Mouse (Mus musculus): ENCODE results near the gene Ccdc84.
A peak's percentile ranks its signal among the peaks of the same experiment; 100 is the strongest.
"Not testable (repeated sequence)": the region's sequence is repeated elsewhere in the genome, so short reads cannot be mapped to it uniquely, and the experiment has no call there.

Gene Ccdc84

DNA sequence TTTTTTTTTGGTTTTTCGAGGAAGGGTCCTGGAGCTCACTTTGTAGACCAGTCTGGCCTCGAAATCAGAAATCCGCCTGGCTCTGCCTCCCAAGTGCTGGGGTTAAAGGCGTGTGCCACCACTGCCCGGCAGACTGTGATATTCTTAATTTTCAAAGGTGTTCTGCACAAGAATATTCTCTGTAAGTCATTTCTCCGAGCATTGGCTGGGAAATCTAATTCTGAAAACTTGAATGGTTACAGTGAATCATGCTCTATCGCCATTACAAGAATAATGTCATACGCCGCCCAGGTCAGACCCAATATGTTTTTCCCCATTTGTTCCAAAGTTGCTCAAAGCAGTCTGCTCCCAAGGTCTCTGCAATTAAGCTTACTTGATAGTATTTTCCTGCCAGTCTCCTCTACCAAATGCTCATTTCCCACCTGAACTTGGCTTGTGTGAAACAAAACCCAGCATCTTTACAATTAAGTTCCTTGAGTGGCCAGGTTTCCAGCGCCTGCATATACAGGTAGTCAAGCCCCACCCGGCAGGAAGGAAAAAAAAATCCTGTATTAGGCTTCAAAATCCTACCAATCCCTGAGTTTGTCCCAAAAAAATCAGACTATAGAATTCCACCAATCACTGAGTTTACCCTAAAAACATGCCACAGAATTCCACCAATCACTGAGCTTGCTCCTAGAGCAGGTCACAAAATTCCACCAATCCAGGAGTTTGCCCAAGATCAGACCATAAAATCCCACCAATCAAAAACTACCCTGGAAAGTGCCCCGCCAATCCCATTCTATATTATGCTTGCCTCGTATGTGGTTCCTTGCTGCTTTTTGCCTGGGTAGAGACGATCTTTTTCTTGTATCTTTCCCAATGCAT lies at the start of gene Ccdc84:
Ccdc84 (minus strand) TSS at position 51 of the 867 bp plus-strand sequence.
- DNase-seq (ENCODE audit: low read depth, low spot score), result no peak

DNA sequence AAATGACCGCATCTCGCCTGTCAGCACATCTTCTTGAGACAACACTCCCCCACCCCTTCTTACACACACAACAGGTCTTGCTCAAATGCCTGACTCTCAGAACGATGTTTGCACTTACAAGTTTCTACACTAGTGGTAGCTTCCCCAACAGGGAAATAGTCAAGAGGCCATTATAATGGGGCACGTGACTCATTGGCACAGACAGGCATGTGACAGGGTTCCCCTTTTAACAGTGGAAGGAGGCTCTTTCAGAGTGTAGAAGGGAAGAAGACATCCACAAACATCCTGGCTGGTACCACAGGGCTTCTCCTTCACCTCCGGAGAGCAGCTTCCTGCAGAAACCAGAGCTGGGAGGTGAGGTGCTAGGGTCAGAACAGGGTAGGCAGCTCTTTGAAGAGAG lies 43.6 kb upstream of the Ccdc84 start:
- no peak for DNase-seq (ENCODE audit: low read depth, low spot score)

DNA sequence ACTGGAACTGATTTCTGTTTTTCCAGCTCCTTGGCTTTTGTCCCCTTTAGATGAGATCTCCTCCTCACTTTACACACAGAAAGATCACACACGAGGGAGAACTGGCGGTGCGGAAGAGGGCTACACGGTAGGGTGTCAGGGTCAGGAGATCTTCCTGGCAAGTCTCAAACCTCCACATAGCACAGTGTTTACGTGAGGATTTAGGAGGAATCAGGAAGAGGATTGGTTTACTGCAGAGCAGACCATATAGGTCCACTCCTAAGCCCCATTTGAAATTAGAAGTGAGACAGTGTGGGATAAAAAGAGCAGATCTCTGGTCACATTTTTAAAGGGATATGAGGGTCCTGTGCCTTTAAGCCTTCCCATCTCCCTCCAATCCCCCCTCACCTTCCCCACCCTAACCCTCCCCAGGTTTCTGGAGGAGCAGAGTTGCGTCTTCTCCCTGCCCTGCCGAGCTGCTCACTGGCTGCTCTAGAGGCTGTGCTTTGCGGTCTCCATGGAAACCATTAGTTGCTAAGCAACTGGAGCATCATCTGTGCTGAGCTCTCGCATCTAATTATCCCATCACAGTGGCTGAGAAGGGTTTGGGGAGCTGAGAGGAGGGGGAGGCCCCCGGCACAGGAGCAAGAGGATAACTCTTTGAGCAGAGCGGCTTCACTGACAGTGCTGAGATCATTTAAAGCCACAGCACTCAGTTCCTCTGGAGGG lies 38.8 kb upstream of the Ccdc84 start:
- DNase-seq (ENCODE audit: low read depth, low spot score), result peak; percentile 76

DNA sequence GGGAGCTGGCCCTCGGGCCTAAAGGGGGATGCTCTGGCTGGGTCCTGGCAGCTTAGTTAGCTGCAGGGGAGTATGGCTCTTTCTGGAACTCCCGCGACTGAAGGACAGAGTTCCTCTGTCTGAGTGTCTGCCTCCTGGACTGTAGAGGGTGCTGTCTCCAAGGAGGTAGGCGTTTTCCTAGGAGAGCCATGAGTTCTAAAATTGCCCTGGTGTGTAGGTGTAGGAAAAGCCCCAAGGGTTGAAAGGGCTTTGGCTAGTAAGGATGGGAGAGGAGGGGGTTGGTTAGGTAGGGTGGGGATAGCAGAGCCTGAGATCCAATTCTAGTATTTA lies 36.5 kb upstream of the Ccdc84 start, which contains the start of gene Upk2:
Upk2 (minus strand) TSS at position 86 of the 330 bp plus-strand sequence.
- no peak for DNase-seq (ENCODE audit: low read depth, low spot score)

DNA sequence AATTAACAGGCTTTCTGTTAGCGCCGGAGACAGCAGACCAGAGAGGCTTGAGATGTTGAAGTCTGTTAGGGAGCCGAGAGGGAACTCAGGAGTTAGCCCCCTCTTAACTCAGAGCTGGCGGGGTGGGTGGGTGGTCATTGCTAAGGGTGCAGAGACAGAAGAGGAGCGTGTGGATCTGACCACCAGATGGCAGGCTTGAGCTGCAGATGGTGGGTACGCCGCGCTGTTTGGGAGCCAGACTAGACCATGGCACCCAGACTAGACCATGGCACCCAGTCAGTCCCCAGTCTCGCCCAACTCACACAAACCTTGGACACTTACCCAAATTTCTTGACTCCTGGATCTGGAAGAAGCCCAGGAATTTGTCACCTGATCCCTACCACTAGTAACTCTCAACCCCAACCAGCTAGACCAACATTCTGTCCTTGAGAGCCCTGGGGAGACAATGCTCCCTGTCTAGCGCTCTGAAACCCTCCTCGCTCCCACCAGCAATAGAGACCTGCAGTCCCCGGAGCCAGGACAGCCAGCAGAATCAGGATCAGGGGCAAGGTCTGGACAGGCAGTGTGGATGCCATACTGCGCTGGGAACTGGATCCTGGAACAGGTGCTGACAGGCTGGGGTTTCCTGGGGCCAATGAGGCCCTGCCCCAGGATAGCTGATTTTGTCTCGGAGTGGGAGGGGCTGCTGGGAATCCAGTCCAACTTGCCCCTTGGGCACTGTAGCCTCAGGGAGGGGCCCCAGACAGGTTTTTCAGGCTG lies 35.9 kb upstream of the Ccdc84 start:
- DNase-seq (ENCODE audit: low read depth, low spot score), result peak; percentile 85

DNA sequence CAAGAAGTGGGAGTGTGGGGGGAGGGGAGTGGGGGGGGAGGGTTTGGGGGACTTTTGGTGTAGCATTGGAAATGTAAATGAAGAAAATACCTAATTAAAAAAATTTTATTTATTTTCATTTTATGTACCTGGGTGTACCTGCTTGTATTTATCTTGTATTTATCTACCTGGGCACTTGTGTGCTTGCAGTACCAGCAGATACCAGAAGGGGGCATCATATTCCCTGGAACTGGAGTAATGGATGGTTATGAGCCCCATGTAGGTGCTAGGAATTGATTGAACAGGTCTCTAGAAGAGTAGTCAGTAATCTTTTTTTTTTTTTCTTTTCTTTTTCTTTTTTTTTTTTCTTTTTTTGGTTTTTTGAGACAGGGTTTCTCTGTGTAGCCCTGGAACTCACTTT lies 32.0 kb upstream of the Ccdc84 start:
- no peak for DNase-seq (ENCODE audit: low read depth, low spot score)

DNA sequence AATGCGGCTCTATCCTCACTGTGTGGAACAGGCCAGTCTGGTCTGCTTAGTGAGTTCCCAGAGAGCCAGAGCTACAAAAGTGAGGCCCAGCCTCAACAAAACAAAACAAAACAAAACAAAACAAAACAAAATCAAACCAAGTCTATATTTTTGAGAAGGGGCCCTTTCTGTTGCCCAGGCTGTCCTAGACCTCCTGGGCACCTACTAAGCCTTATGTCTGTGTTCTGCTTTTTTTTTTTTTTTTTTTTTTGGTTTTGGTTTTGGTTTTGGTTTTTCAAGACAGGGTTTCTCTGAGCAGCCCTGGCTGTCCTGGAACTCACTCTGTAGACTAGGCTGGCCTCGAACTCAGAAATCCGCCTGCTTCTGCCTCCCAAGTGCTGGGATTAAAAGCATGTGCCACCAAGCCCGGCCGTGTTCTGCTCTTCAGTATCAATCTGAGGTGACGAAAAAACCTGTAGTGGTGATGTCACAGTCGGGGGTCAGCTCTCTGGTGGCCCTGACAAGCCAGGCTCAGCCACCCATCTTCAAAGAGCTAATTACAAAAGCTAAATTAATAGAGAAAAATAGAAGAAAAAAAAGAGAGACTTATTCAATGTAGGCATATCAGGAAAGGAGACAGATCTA lies 26.1 kb upstream of the Ccdc84 start:
- not testable (repeated sequence) for DNase-seq (ENCODE audit: low read depth, low spot score)

DNA sequence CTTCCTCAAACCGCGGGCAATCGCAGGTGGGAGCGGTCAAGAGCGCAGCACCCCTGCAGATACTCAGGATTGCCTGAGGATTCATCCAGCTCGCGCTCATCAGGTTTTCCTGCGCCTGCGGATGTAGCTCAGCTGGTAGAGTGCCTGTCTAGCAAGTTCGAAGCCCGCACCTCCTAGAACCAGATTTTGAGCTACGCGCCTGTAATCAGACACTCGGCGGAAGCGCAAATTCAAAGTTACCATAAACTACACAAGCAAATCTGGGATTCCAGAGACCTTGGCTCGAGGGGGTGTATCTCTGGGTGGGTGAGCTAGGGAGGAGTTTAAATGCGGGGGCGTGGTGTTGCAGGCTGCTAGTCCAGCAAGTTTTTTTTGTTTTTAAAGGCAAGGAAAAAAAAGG lies 22.6 kb upstream of the Ccdc84 start, which contains the start of gene Foxr1:
Foxr1 (minus strand) TSS at position 176 of the 400 bp plus-strand sequence.
- no peak for DNase-seq (ENCODE audit: low read depth, low spot score)

DNA sequence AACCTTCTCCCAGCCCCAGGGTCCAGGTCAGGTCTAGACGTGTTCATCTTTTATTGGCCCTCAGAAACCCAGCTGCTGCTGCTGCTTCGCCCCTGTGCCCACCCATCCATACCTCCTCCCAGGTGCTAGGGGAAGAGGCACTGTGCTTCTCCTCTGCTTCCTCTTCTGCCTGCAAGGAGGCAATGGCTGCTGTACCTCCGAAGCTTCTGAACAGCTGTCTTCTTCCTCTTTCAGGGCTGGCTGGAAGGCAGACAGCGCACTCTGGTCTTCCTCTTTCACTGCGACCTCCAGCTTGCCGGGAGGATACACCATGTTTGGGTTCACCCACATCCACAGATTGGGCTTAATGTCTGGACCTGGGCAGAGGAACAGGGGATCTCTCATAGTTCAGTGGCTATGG lies 17.4 kb upstream of the Ccdc84 start:
- DNase-seq (ENCODE audit: low read depth, low spot score), result no peak

DNA sequence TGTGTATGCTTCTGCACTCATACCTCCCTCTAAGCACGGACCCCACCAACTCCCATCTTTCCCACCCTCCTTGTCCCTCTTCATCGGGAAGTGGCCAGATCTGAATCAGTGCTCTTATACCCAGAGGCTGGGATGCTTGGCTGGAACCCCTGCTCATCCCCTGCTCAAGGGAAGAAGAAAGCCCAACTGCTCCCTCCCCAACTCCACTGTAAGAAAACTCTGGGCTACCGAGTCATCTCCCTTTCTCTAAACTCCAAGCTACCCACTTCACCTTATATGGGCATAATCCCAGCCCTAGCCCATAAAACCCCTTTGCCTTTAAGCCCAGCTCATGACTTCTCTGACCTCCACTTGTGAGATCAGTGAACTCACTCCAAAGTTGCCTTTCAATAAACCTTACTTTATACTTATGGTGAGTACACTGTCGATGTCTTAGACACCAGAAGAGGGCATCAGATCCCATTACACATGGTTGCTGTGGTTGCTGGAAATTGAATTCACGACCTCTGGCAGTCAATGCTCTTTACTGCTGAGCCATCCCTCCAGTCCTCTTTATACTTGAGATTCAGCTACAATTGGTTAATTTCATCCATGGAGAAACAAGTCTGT lies 14.3 kb upstream of the Ccdc84 start:
- DNase-seq (ENCODE audit: low read depth, low spot score), result no peak

DNA sequence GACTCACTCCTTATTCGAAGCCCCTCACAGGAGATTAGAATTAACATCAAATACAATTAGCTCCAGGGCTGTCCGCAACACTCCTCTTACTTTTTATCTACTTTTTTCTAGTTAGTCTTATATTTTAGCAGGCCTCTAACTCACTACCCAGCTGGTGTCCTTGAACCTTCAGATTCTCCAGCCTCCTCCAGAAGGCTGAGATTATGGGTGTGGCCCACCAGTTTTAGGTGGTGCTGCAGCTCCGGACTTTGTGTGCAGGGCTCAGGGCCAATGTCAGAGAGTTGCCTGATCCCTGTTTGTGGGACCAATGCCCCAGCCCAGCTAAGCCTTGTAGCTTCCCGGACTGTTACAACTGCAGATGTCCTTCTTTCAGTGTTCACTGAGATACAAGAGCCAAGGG lies 5.2 kb upstream of the Ccdc84 start:
- DNase-seq (ENCODE audit: low read depth, low spot score), result no peak

DNA sequence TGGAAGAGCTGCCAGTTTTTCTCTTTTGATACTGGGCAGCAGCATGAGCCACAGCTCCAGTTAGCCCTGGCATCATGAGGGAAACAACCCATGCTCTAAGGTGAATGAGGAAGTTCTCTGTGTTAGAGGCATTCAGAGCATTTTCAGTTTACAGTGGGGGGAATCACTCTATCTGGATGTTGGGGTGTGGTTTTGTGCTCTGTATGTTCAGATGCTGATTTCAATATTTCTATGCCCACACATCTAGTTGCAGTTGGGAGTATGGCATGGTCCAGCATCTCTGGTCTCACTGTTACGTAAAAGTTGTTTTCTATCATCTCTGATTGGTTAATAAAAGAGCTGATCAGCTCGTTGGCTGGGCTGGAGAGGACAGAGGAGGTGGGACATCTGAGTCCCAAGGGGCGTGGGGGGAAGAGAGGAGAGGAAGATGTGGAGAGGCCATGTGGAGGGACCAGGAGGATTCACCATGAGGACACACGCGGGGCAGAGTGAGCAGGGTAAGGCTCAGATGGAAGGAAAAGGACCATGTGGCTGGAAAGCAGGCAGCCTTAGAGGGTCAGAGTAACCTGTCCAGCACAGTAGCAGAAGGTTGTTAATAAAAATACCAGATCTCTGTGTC lies 2.0 kb upstream of the Ccdc84 start:
- no peak for DNase-seq (ENCODE audit: low read depth, low spot score)

DNA sequence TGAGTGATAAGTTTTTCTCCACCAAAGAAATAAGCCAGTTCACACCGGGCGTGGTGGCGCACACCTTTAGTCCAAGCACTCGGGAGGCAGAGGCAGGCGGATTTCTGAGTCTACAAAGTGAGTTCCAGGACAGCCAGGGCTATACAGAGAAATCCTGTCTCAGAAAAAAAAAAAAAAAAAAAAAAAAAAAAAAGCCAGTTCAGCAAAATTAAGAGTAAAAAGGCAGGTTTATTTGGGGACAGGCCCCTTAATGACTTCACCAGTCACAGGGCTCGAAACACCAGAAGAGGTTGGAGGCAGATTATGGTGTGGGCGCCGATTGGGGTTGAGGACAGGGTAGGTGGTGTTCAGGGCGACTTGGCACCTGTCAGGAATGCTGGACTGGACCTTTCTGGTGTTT lies 1.4 kb upstream of the Ccdc84 start:
- not testable (repeated sequence) for DNase-seq (ENCODE audit: low read depth, low spot score)

DNA sequence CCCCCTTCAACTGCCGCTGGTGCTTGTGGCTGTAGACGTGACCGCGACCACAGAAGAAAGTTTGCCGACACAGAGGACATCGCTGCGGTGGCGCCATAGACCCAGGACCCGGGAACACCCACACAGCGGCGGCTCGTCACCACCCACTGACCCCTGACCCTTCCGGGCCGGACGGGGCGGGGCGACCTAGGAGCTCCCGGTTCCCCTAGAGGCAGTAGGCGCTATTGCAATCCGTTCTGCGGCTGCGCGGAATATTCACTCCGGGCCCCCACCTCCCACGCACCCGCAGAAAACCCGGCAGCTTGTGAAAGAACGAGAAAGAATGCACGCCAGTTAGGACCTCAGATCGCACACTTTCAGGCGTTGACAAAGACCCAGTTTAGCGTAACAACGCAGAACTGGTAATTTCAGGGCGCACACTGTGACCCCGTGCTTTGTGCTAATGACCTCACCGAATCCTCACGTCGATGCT lies 441 bp downstream of the Ccdc84 start:
- peak; percentile 88 for DNase-seq (ENCODE audit: low read depth, low spot score)

DNA sequence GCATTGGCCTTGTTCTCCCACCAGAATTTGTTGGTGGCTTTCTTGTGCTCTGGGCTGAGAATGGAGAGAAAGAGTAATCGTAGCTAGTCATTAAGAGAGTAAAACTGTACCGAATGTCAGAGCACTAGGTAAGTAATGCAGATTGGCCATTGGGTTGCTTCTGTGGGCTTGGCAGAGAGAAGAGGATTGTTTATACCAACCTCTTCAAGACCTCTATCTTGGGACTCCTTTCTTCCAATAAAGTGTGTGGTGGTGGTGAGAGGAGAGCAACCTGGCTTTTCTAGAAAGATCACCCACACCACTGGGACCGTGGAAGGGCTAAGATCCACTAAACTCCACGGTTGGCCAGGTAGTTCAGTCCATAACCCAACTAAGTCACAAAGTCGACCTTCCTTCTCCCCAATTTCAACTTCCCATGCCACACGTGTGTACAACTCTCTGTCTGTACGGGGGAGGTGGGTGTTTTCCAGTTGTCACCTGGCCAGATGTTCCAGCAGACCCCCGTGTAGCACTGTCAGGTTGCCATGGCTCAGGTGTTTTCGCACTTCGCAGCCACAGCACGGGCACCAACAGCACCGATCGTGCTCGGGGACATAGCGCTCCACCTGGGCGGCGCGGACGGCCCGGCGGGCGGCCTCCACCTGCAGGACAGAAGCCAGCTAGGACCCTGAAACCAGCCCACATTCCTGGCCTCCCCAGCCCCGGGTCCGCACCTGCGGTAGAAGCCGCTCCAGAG lies 1.0 kb downstream of the Ccdc84 start:
- DNase-seq (ENCODE audit: low read depth, low spot score), result no peak

DNA sequence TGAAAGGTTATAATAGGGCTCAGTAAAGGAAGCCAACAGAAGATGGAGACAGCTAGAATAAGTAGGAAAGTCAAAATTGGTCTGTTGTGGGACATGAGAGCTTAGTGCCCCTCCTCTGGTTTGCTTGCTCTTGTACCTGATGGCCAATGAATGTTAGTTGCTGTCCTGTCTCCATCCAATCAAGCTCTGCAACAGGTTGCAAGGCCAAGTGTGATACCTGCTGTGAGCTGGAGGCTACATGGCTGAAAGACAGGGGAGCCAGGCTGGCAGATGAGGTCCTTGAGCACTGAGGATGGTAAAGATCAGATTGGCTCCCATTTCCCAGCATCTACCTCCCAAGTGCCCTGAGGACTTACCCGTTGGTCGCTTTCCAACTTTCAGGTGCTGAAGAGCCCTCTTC lies 5.6 kb downstream of the Ccdc84 start:
- DNase-seq (ENCODE audit: low read depth, low spot score), result no peak

DNA sequence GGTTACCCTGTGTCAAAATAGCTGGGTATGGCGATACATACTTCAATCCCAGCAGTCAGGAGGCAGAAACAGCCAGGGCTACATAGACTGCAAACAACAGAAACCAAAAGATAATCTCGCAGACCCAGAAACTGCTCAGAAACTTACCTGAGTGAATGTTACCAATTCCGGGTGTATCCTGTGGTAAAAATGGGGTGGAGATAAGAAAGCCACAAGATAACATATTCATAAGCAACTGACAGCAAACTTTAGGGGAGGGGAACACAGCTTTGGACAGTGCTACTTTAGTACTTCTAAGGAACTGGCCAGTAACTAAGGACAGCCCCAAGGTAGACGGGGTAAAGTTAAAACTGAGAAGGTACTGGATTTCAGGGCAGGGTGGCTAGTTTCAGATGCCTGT lies 6.1 kb downstream of the Ccdc84 start:
- DNase-seq (ENCODE audit: low read depth, low spot score), result no peak

DNA sequence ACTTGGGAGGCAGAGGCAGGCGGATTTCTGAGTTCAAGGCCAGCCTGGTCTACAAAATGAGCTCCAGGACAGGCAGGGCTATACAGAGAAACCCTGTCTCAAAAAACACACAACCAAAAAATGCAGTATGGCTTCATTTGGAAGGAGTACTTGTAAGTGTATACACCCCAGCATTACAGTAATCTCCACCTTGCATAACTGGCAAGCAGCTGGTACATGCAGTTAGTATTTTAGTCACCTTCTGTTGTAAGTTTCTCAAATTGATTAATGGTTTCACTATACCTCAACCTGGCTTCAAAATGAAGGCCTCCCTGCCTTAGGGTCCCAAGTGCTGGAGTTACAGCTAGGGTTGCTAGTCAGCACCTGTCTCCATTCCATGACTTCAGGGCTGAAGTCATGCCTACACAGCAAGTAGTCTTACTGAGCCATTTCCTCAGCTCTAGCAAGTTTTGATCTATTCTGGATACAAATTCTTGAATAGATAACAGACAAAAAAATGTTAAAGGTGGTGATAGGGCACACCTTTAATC lies 6.7 kb downstream of the Ccdc84 start:
- no peak for DNase-seq (ENCODE audit: low read depth, low spot score)

DNA sequence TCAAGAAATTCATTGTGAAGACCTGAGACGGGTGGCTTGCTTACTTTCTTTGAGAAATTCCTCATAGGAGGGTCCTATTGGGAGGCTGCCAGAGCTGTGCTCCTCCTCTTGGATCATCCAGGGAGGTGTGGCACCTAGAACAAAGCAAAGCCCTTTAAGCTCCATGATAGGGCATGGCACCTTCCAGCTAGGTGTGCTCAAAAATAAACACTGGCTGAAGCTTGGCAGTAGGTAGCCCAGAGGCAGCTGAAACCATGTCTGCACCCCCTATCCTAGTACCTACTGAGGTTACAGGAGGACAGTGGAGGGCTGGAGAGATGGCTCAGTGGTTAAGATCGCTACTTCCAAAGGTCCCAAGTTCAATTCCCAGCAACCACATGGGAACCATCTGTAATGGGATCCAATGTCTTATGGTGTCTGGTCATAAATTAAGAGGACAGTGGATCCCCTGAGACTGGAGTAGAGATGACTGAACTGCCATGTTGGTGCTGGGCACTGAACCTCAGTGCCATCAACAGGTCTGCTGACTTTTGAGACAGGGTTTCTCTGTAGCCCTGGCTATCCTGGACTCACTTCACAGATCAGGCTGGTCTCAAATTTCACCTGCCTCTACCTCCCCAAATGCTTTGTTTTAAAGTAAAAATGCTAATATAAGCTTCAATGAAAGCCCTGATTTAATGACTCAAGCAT lies 7.6 kb downstream of the Ccdc84 start:
- DNase-seq (ENCODE audit: low read depth, low spot score), result no peak

Measured in forelimb bud, embryonic 11.5 days (tissue).